Mouse (Mus musculus): ENCODE results near the gene Fam160b1.
A peak's percentile ranks its signal among the peaks of the same experiment; 100 is the strongest.

Fam160b1 gene

GRCm38 (mm10) chr19:57349096-57349495 is 11.4 kb upstream of the Fam160b1 start:
- DNase-seq: no peak

DNA sequence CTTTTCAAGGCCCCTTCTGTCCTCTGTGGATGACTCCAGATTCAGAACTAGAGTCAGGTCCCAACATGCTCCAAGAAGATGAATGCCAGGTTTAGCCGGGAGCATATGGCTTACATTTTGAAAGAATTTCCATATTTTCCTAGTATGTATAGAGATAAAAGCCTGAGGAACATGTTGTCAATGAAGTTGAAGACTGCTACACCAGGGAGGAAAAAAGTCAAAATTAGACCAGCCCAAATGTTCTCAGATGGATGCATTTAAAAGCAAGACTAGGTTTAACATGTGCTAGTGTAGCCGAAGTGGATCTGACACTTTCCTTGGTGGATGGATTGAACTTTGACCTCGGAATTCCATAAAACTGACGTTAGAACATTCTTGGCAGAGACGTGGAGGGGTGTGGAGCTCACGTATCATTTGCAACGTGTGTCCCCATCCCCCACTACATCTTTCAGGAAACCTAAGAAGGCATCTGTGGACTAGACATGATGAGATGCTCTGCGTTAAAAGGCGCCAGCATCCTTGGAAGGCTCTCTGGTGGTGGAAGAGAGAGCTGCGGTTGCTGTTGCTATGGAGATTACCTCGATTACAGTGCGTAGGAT is 8.0 kb upstream of the Fam160b1 start:
- no peak for DNase-seq

DNA sequence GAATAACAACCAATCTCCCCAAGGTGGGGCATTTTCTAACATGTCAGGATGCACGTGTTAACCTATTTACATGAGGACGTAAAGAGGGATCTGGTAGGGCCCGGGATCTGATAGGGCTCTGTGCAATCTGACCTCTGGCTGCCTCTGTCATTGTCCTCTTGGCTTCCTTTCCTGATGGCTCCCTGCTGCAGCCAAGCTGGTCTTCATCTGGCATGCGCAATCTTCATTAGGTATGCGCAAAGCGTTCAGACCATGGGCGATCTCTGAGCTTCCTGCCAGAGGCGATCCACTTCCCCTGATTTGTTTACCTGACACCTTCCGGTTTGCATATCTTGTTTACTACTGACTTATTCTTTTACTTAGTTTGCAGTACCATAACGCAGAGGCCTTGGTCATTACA is 7.3 kb upstream of the Fam160b1 start:
- no peak for DNase-seq

DNA sequence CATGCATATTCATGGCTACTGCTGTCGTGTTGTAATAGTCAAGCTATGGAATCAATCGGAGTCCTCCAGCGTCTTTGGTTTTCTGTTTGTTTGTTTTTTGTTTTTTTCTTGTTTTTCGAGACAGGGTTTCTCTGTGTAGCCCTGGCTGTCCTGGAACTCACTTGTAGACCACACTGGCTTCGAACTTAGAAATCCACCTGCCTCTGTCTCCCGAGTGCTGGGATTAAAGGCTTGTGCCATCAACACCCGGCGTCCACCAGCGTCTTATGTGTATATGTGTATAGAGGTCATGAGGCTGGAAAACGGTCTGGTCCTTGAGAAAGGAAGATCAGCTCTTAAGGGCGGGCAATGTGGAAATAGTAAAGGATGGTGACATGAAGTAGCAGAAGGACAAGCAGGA is 6.4 kb upstream of the Fam160b1 start:
- DNase-seq: no peak

GRCm38 (mm10) chr19:57354715-57355114 is 5.8 kb upstream of the Fam160b1 start:
- no peak for DNase-seq

GRCm38 (mm10) chr19:57355451-57356251 is 4.8 kb upstream of the Fam160b1 start:
- no peak for DNase-seq

DNA sequence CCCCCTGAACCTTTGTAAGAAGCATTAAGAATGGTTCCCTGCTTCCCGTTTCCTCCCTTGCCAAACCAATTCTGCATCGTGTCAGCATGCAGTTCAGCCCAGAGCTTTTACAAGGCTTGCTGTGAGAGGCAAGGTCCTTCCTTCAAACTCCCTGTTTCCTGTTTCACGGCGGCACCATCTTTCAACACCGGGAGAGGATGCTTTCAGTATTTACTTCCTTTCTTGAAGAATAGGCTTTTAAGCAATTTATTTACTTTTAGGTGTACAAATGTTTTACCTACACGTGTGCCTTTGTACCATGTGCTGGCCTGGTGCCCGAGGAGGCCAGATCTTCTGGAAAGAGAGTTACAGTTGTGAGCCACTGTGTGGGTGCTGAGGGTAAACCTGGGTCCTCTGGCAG is 4.2 kb upstream of the Fam160b1 start:
- no peak for DNase-seq

DNA sequence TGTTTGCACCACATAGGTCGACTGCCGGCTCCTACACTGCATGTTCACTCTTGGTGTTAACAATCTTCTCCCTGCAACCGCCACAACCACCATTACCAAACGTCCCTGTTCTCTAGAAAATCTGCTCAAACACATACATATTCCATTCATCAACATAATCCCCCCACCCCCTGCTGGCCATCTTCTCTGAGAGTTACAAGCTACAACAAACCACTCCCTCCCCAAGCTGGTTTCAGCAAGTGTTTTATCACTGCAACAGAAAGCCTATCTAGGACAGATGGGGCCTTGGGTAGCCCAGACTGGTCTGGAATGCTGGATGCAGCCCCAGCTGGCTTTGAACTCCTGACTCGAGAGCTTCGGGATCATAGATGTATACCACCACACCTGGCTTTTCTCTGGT is 3.2 kb upstream of the Fam160b1 start:
- no peak for DNase-seq

GRCm38 (mm10) chr19:57357811-57358210 is 2.7 kb upstream of the Fam160b1 start:
- no peak for DNase-seq

DNA sequence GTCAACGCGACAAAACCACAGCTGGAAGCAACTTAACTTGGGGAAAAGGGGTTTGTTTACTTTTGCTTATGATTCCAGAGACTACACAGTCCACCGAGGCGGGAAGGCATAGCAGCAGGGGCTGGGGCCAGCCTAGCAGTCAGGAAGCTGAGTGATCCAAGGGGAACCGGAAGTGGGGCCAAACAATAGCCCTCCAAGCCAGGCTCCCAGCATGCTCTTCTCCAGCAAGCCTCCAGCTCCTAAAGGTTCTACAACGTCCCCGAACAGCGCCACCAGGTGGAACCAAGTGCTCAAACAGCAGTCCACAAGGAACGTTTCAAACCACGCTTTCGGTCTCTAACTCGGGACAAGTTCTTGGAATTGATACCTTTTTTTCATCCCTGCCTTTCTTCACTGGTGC is 2.2 kb upstream of the Fam160b1 start:
- DNase-seq: peak; percentile 36

GRCm38 (mm10) chr19:57358836-57359598 is 1.5 kb upstream of the Fam160b1 start:
- no peak for DNase-seq

DNA sequence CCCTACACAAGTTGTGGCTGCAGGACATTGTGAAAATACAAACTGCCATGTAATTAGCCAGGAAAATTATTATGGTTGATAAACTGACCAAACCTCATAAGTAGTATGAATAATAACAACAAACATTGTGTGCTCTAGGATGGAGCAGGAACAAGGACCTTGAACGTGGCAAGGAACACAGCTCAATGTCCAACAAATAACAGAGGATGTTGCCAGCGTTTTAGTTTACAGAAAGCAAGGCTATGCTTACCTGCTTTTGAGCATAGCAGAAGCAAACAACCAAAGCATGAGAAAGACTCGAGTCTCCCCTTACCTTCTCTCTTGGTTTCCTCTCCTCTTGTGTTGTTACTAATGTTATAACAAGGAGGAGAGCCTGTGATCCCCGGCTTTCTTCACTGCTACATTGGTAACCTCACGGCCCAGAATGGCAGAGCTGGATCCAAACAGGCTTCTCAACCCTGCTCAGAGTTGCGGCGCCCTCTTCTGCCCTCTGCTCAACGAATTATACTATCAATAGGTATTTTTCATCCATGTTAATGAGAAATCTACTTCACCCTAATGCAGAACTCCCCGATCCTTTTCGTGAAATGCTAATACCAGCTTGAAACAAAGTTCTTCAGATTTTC is 666 bp upstream of the Fam160b1 start:
- peak; percentile 34 for DNase-seq

GRCm38 (mm10) chr19:57361131-57361938 is 855 bp downstream of the Fam160b1 start:
- DNase-seq: no peak

- no peak for DNase-seq
Observed at GRCm38 (mm10) chr19:57361939-57362307, 1.4 kb downstream of the Fam160b1 start.

GRCm38 (mm10) chr19:57362586-57362985 is 2.1 kb downstream of the Fam160b1 start:
- DNase-seq: peak; percentile 20

- no peak for DNase-seq
Observed at GRCm38 (mm10) chr19:57363076-57363475, 2.6 kb downstream of the Fam160b1 start.

GRCm38 (mm10) chr19:57363538-57363937 is 3.1 kb downstream of the Fam160b1 start:
- DNase-seq: no peak

GRCm38 (mm10) chr19:57364942-57365673 is 4.6 kb downstream of the Fam160b1 start:
- DNase-seq: no peak

DNA sequence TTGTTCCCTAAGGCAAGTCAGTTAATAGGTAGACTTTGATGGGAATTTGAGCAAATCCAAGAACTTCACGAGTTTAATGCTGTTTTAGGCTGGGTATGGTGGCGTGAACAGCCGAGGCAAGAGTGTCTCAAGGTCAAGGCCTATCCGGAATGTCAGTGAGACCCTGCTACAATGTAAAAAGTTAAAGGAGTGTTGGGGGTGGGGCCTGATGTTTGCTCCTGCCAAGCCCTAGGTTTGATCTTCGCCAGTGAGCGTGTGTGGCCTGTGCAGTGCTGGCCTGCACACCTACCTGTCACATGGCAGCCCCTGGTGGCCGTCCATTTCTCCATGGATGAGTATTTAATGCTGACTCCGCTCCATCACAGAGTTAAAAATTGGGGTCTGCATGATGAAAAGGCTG is 5.5 kb downstream of the Fam160b1 start:
- no peak for DNase-seq

GRCm38 (mm10) chr19:57366626-57367025 is 6.1 kb downstream of the Fam160b1 start:
- DNase-seq: no peak

DNA sequence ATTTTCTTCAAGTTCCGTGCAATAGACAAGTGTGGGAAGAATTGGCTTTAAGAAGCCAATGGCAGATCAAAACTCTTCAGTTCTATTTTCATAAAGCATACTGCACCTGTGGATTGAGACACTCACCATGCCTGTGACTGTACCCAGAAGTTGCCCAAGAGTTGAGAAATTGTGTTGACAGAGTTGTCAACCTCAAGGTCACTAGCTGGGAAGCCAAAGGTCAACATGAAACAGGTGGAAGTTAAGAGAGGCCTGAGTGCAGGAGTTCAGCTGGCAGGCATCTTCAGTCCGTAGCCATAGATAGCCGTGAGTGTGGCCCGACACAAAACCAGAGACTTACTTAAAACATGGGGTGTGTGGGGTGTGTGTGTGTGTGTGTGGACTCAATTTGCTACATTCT is 6.7 kb downstream of the Fam160b1 start:
- no peak for DNase-seq

- no peak for DNase-seq
Observed at GRCm38 (mm10) chr19:57367849-57368387, 7.4 kb downstream of the Fam160b1 start.

Measured in cerebellum, adult 8-10 months (tissue).